Mouse (Mus musculus) lung, postnatal 36 days (tissue): ENCODE measurements at regions not wholly inside any gene's neighbourhood (a gene's known extent, or its start where the extent isn't known, plus 50 kb on each side); places are given as distances from the start of the nearest gene placed in this dataset.
"Not testable (repeated sequence)": the region's sequence is repeated elsewhere in the genome, so short reads cannot be mapped to it uniquely, and the experiment has no call there.

Experiments
- DNase-seq: peaks from one replicate; pipeline ENCODE4 v3.0.0; 2022; ENCODE audit warnings: mixed read lengths

DNA sequence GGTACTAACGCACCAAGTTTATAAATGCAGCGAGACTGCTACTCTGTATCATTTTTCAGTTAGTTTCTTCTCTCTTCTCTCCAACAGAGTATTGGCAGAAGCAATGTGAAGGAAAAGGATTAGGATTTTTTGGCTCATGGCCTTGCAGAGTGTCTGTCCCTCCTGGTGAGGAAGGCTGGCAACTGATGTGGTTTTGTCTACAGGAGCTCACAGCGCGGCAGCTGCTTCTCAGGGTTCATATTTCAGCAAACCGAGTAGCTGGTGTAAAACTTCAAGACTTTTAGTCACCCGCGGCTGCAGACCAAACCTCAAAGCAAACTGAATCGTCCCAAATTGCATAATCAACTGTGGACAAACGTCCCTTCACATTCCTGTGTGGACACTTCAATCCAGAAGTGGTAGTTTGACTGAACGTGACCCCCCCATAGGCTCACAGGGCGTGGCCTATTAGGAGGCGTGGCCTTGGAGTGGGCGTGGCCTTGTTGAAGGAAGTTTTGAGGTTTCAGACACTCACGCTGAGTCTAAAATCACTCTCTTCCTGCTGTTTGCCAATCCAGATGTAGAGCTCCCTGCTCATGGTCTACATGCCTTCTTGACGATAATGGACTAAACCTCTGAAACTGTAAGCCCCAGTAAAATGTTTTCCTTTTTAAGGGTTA lies 147.7 kb upstream of the Trpc7 start:
- peak; percentile 14 for DNase-seq

DNA sequence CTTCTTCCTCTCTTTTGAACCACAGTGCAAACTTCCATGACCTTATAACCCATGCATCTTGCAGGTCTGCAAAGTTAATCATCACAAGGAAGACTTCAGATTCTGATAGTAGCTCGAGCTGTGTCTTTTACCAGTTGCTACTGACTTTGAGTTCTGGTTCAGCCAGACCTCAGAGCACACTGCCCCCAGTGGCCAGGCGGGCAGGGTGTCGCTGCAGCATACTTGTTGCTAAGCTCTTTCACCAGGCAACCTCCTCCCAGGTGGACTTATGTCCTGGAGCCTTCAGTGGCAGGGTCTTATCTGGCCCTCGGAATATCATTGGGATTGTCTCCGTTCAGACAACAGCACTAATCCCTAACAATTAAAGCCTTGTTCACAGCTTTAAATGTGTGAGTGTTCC lies 146.7 kb upstream of the Trpc7 start:
- no peak for DNase-seq

DNA sequence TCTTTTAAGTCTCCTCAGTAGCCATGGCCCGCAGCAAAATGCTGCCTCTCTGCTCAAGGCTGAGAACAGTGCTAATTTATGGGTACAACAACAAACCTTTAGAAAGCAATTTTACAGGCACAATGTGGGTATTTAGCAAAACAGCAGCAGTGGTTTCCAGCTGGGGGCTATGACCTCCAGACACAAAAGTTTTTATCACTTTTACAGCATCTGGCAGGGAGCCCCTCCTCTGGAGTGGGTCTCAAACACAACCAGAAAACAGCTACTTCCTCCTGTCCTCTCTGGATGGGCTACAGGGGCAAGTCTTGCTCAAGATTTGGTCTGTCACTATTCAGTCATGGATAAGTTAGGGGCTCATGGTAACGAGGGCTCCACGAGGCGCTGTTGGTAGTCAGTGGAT lies 137.1 kb upstream of the Trpc7 start:
- no peak for DNase-seq

DNA sequence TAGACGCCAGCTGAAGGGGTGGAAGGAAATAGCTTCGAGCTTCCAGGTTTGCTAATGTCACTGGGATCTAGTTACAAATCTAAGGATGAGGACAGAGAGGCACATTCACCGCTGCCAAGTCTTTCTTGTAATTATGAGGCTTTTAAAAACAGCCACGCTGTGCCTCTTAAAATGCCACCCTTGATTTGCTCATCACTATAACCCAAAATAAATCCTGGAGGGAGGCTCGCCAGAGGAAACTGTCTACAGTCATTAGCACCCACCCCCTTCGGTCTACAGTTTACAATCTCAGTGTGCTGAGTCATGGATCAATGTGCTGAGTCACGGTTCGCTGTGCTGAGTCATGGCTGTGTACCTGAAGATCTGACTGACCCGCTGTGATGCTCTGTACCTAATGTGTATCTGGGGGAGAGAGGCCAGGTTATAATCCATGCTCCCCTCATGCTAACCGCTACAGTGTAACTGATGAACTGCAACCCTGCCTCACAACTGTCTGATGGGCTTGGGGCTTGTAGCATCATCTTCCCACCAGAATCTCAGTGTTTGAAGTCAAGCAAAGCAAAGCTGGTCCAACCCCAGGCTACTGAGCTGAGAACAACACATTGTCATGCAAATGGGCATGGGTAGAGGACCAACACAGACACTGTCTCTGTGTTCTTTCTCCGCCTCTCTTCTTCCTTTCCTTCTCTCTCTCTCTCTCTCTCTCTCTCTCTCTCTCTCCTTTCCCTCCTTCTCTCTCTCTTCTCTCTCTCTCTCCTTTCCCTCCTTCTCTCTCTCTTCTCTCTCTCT lies 122.0 kb upstream of the Trpc7 start:
- DNase-seq = no peak

DNA sequence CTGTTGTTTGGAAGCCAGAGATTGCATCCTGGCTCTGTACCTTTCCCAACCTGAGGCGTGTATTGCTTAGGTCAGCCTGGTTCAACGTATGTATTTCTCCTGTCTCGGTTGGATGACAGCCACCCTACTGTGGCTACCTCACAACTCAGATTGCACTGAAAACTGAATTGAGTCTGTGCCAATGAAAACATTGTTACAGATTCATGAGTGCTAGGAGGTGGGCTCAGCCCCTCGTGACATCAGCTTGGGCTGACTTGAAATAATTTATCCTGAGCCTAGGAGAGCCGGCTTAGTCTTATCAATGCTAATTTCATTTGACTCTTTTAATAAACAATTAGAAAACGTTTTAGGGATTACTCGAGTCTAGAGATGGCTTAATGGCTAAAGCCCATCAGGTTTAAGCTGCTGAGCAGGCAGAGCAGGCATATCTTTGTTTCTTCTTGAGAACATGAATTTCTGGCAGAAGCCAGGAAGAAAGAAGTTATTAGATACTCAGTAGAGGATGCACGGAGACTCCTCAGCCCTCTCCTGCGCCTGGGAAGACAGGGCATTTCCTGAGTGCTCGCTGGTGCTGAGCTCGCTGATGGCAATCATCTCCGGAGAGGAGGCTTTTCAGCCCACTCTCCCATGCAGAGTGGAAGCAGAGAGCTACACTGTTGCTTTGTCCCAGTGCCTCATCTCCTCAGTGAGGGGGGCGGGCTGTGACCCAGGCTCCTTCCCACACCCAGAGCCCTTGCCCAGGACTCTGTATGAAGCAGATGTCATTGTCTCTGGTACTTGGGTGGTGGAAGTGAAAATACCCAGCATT lies 120.9 kb upstream of the Trpc7 start:
- no peak for DNase-seq

DNA sequence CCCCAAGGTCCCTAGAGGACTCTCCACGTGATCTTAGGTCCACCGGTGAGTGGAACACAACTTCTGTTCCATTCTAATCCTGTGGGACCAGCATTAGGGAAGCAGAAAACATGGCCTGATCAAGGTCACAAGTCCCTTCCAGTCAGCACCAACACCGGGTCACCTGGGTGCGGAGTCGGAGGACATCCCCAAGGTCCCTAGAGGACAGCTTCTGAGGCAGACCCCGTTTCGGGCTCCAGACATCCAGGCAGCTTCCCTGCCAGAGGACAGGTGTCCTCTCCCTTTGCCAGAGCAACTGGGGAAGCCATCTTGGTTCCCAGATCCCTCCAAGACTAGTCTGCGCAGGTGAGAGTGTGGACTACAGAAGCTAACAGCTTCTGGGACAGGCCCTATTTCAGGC lies 111.4 kb upstream of the Trpc7 start:
- not testable (repeated sequence) for DNase-seq

DNA sequence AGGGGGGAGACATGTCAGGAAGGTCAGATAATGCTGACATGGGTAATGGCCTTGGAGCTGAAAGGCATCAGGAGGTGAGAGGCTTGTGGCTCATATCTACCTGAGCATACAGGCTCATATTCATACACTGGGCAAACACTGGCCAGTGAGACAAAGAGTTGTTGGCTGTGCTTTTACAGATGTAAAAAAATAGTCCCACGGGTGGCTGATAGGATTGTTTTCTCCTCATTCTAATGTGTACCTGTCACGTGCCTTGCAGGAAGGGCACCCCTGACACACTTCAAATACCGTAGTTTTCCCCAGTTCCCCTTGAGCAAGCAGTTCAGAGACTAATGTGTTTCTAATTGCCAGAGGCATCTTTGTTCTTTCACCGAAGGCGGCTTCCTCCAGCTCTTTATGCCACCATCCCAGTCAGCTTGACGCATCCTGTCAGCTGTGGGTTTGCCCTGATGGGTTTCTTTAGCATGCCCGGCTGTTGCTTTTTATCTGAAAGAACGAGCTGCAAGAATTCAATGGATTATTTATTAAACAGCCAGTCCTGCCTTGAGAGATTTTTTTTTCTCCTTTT lies 107.9 kb upstream of the Trpc7 start:
- DNase-seq = no peak

DNA sequence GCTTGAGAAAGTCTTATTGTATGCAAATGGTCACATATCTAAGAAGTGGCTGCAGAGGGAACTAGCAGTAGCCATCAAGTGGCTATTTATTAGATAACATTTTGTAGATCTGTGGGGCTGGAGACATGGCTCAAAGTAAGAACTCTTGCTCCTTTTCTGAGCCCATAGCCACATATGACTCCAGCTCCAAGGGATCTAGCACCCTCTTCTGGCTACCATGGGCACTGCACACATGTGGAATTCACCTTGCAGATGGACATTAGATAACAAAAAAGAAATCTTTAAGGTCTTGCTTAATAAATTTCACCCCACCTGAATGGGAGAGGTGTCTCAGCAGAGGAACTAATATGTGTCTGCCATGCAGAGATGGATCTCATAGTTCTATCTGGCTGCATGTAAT lies 96.2 kb upstream of the Trpc7 start:
- DNase-seq = no peak

DNA sequence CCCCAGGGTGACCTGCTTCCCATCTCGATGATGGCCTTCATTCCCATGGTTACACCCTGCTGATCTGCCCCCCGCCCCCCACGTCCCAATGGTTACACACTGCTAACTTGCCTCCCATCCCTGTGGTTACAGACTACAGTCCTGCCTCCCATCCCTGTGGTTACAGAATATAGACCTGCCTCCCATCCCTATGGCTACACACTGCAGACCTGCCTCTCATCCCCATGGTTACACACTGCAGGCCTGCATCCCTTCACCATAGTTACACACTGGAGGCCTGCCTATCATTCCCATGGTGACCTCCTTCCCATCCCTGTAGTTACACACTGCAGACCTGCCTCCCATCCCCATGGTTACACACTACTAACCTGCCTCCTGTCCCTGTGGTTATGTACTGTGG lies 78.3 kb upstream of the Trpc7 start:
- no peak for DNase-seq

DNA sequence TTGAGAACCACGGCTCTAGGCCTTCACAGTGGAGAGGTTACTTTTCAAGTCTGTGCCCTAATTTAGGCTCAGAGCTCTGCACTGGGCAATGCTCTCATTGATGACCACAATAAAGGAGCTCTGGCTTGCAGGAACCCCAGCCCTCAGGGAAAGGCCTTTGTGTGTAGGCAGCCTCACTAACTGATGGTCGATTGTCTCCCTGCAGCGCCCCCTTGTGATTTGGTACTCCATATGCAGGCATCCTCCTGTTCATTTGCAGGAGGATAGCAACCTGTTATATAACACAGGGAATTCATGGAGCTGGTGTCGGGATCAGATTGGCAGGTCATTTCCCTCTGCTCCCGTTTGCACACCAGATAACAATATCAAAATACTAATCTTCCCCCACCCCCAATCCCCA lies 59.6 kb upstream of the Trpc7 start:
- no peak for DNase-seq

DNA sequence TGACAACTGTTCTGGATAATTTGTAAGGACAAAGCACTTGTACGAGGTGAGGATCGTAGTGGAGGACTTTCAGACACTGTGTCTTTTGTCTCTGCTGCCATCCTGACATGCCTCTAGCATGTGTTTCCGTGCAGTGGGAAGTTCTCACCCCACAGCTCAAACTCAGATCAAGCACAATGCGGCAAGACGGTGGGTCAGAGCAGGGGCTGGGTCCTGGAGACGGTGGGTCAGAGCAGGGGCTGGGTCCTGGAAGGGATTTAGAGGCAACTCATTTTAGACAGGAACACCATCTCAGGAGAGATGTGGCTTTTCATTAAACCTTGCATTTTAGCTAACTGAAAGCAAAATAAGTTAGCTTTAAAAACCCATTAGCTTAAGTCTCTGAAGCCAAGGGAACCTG lies 52.3 kb upstream of the Trpc7 start:
- no peak for DNase-seq

DNA sequence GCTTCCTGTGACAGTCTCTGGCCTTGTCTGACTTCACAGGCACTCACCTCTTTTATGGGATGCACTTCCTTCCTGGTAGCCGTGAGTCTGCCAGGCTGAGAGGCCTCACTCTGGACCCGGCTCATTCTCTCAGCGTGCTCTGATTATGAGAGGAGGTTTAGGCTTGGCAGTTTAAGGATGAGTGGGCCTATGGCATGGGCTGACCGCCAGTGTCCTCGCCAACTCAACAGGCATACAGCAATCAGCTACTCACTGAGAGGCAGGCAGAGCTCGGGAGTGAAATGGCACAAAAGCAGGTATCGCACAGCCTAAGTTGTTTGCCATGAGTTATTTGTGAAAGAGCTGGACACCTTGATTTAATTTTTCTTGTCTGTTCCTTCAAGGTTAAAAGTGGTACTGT lies 51.5 kb upstream of the Trpc7 start:
- no peak for DNase-seq
